Mouse (Mus musculus) kidney, adult 2 months (tissue): Measurements from ENCODE around the gene Pgf. TPM values are rescaled to one million over a fixed set of nuclear protein-coding genes. Genes with fewer than 3 reads are reported as not detected.

ENCODE experiments used
- DNase-seq: peaks from one replicate; pipeline ENCODE4 v3.0.0; 2021
- H3K27ac ChIP-seq: fragments of 200-500 bp; 2 replicates; pipeline ENCODE4 v1.5.1; 2012; ENCODE audit warnings: low read depth, low read length, control low read depth, inconsistent platforms; ENCODE audit not compliant: insufficient read depth
- H3K27me3 ChIP-seq: fragments of 200-500 bp; replicated peaks from 2 replicates; pipeline ENCODE4 v1.6.1; 2012; ENCODE audit warnings: mild to moderate bottlenecking, moderate library complexity, low read length, inconsistent platforms; ENCODE audit not compliant: control insufficient read depth, insufficient read depth
- H3K36me3 ChIP-seq: fragments of 200-500 bp; 2 replicates; pipeline ENCODE4 v1.6.1; 2012; ENCODE audit warnings: mild to moderate bottlenecking, moderate library complexity, low read length, inconsistent platforms; ENCODE audit not compliant: control insufficient read depth, insufficient read depth
- H3K4me1 ChIP-seq: fragments of 200-500 bp; 2 replicates; pipeline ENCODE4 v1.6.1; 2011; ENCODE audit warnings: low read length; ENCODE audit not compliant: control insufficient read depth, insufficient read depth
- H3K4me3 ChIP-seq: fragments of 200-500 bp; 2 replicates; pipeline ENCODE4 v1.5.1; 2011; ENCODE audit warnings: mild to moderate bottlenecking, low read depth, low read length, control low read depth; ENCODE audit not compliant: insufficient read depth
- CTCF ChIP-seq: fragments of 200-500 bp; conservative IDR thresholded peaks from 2 replicates; pipeline ENCODE4 v1.5.1; 2011; ENCODE audit warnings: low read depth, mild to moderate bottlenecking, control low read depth, low read length, moderate library complexity, mixed read lengths; ENCODE audit not compliant: insufficient read depth, insufficient read length
- POLR2A ChIP-seq: fragments of 200-500 bp; IDR thresholded peaks from one replicate; pipeline ENCODE4 v1.6.1; 2011; ENCODE audit warnings: low read depth, low read length, control low read depth
- WGBS: fragments of 180-500 bp; shearing (Covaris S2); methylation state at CpG from one replicate; pipeline ENCODE4 v1.1.7; 2018; 5-methylcytosine and 5-hydroxymethylcytosine counted together
- polyA plus RNA-seq: library from polyadenylated mRNA; depleted of rRNA; stranded (reverse); fragments of >200 nt; gene quantifications from 2 replicates; pipeline ENCODE4 v1.2.3, GENCODE M21; 2012

Gene Pgf
- polyA plus RNA-seq, 1 experiment = 1.2 TPM

DNA sequence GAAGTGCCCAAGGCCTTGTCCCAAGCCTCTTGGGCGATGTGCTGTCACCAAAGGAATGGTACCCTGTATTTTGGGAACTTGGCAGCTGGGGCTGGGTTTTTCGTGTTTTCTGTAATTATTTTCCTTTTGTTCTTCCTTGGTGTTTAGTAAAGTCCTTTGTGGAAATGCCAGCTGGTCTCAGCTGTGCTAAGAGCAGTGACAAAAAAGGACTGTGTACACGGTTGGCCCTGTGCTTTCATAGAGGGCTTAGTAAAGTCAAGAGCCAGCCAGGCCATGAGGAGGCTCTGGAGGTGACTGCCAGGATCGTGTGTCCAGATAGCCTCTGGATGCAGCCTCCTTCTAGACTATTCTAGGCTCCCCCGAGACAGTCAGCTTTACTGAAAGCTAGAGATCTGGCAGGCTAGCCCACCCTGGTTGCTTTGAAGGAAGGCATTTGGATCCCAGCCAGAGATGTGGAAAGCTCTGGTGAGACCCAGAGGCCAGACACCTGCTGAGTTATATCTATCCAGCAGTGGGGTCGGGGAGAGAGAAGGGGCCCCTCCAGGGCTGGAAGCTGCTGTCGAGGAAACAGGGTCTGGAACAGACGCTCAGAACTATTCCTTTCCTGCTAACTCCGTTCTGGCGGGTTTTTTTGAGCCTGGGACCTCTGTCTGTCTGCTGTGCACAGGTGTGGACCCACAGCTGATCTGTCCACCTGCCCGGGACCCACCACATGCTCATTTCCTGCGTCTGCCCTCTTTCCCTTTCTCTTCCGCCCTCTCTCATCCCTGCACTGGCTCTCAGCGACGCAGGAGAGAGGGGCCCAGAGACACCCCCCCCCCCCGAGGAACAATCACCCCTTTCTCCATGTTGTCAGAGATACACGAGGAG lies 4.1 kb upstream of the Pgf start:
- TF ChIP-seq POLR2A (no peak), CTCF (no peak)
- Histone ChIP-seq H3K4me1 (no peaks in the 10 kb centered on the region), H3K27ac (no peak overlapping the region), H3K27me3 (no peaks in the 10 kb centered on the region), H3K4me3 (no peak overlapping the region), H3K36me3 (no peaks in the 10 kb centered on the region)
- DNase-seq = no peak
- 40% methylated on average over 15 of the region's 17 CpGs for WGBS

- no peaks in the 10 kb centered on the region for H3K4me1 ChIP-seq
These were observed 704 bp upstream of the Pgf start for GRCm38 (mm10) chr12:85178294-85178693.

DNA sequence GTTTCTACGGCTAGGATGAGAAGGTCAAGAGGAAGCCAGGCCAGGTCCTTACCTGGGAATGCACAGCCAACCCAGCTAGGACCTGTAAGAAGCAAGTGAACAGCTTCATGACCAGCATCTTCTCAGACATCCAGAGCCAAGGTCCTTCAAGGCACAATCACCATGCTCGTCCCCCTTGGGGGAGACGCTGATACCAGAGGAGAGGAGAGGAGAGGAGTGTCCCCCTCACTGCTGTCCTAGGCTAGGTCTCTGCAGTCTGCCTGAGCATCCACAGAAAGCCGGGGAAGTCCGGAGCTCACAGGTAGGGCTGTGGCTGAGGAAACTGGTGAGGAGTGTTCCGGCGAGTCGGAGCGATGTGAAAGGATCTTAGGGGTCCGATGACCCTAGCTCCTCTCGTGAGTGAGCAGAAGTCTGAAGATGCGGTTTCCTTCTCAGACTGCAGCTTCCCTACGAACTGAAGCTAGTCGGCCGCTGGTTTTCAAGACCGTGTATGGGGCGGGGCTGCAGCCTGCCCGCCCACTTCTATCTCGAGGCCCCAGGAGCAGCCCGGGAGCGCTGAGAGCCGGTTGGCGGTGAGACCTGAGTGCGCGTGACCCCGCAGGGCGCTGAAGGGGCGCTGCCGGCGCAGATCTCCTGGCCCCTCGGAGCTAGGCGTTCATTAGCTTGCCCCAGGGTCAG lies 605 bp downstream of the Pgf start:
- no peak for TF ChIP-seq POLR2A
- TF ChIP-seq CTCF = no peak
- WGBS = 7% methylated on average over 32 of the region's 32 CpGs
- no peaks in the 10 kb centered on the region for H3K27me3 ChIP-seq
- DNase-seq = peak; percentile 30
- peak overlapping the region; percentile 26 for H3K4me3 ChIP-seq
- H3K36me3 ChIP-seq = no peaks in the 10 kb centered on the region
- H3K4me1 ChIP-seq = no peaks in the 10 kb centered on the region
- H3K27ac ChIP-seq = no peak overlapping the region

More at GRCm38 (mm10) chr12:85178294-85178693, 704 bp upstream of the Pgf start:
- H3K27ac ChIP-seq = no peak overlapping the region
- TF ChIP-seq POLR2A = no peak
- TF ChIP-seq CTCF = no peak
- H3K27me3 ChIP-seq = no peaks in the 10 kb centered on the region
- 96% methylated on average over 2 of the region's 2 CpGs for WGBS
- no peak overlapping the region for H3K4me3 ChIP-seq
- H3K36me3 ChIP-seq = no peaks in the 10 kb centered on the region
- no peak for DNase-seq

DNA sequence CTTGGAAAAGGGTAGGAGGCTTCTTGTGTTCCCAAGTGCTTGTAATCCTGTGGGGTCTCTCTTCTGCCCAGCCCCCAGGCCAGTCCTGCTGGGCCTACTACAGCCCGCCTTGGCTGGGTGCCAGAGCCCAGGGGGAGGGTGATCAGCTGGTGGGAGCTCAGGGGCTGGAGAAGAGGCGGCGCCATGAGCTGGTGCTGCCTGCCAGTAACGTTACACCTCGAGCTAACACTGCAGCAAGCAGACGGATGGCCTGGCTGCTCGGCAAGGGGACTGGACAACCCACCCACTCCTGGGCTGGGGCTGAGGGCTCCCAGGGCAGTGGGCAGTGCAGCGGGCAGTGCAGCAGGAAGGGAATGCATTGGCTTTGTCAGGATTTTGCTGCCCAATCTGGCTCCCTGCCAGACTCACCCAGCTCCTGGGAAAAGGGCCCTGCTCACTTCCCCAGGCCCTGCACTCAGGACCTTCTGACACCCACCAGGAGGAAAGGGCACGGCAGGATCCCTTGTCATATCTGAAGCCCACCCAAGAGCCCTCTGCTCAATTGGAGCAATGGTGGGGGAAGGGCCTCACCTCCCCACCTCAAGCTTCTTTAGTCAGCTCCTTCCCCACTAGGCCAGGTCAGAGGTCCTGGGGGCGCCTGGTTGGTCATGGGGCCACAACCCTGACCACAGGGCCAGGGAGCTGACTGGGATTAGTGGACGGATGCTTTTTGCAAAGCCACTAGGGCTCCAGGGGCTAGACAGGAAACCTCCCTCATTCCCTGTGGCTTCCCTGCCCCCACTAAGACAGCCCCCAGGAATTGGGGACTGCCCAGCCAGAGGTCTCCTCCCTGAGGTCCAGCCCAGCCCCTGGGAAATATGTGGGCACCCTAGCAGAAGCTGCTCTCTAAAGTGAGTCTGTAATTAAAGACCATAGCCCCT lies 1.4 kb downstream of the Pgf start:
- TF ChIP-seq CTCF = no peak
- TF ChIP-seq POLR2A = no peak
- 40% methylated on average over 11 of the region's 11 CpGs for WGBS

GRCm38 (mm10) chr12:85175087-85175675 lies 2.4 kb downstream of the Pgf start:
- Histone ChIP-seq H3K27me3 (no peaks in the 10 kb centered on the region), H3K4me3 (no peak overlapping the region), H3K27ac (no peak overlapping the region), H3K4me1 (no peaks in the 10 kb centered on the region), H3K36me3 (no peaks in the 10 kb centered on the region)
- WGBS = 70% methylated on average over 16 of the region's 16 CpGs
- no peak for DNase-seq
- TF ChIP-seq POLR2A (no peak), CTCF (no peak)

More for the DNA sequence above, 1.4 kb downstream of the Pgf start:
- H3K27me3 ChIP-seq = no peaks in the 10 kb centered on the region
- no peak overlapping the region for H3K27ac ChIP-seq
- no peaks in the 10 kb centered on the region for H3K4me1 ChIP-seq
- no peak for DNase-seq
- no peaks in the 10 kb centered on the region for H3K36me3 ChIP-seq
- peak overlapping the region; percentile 26; the same call in 1 of the 2 replicates for H3K4me3 ChIP-seq

DNA sequence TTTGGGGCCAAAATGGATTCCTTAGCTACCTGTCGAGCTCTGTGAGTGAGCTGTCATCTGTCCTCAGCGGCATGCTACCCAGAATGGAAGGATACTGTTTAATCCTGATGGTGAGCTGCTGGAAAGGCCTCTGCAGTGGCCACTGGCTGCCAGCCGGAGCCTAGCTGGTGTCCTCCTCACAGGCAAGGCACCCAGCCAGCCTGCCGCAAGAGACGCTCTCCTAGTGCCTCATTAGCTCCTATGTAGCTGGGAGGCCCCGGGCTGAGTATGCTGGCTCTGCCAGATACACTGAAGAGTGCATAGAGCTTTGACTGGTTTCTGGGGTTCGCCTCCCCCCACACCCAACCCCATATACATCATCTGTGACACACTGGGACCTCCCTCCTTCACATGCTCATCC lies 3.6 kb downstream of the Pgf start:
- DNase-seq = no peak
- TF ChIP-seq POLR2A = no peak
- H3K4me1 ChIP-seq = no peaks in the 10 kb centered on the region; the same call in 1 of the 2 replicates
- no peak overlapping the region for H3K4me3 ChIP-seq
- WGBS = 80% methylated on average over 7 of the region's 7 CpGs
- H3K27me3 ChIP-seq = no peaks in the 10 kb centered on the region
- no peaks in the 10 kb centered on the region for H3K36me3 ChIP-seq
- no peak overlapping the region for H3K27ac ChIP-seq
